Mouse (Mus musculus): Measurements from ENCODE around the gene F7. TPM values are rescaled to one million over a fixed set of nuclear protein-coding genes. Genes with fewer than 3 reads are reported as not detected.

Gene F7
- total and polyA plus RNA-seq, 3 experiments = not detected

DNA sequence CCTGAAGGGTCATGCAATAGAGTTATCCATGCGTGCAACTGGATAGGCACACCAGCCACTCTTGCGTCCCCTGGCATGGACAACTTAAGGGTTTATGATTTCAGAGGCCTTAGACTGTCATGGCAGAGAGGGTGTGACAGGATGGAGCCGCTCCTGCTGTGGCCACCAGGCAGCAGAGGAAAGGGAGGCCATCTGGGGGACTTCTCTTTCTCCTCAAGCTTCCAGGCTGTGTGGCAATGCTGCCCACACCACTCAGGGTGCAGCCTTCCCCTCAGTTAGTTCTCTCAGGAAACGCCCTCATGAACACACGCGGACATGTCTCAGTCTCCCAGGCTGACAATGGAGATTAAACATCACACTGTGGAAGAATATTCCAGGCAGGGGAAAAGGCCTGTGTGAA, 13.2 kb downstream of the F7 start:
- no peaks in the 10 kb centered on the region for H3K4me1 ChIP-seq (ENCODE audit: control insufficient read depth in 1 of 2, insufficient read depth in 2 of 2, low read length in 2 of 2)
- no peak overlapping the region for H3K9ac ChIP-seq (ENCODE audit: control insufficient read depth, low read depth, low read length, poor library complexity, severe bottlenecking)
- H3K27me3 ChIP-seq (ENCODE audit: control insufficient read depth in 1 of 2, insufficient read depth in 2 of 2, low read length in 2 of 2) = no peaks in the 10 kb centered on the region; a peak in 1 of 4 replicates

DNA sequence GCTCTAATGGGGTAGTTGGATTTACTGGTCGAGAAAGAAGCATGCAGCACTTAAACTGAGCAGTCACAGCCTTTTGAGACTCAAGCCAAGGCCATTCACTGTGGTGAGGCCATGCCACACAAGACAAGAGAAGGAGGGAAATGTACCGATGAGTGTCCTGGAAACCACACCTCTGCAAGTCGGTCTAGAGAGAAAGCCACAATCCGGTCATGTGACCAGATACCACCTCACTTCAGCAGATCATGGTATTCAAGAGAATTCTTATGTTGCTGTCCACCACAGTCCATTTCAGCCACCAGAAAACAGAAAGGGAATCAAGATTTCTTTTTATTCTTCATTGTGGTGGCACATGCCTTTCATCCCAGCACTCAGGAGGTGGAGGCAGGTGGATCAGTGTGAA, 15.6 kb downstream of the F7 start:
- Histone ChIP-seq H3K9me3 (replicated peaks; ENCODE audit: insufficient read depth, low read length) (no peaks in the 10 kb centered on the region), H3K27ac (ENCODE audit: control insufficient read depth, low read depth, low read length) (no peak overlapping the region), H3K9ac (ENCODE audit: control insufficient read depth, low read depth, low read length, poor library complexity, severe bottlenecking) (no peak overlapping the region), H3K79me2 (ENCODE audit: control insufficient read depth, insufficient read depth, low read length, poor library complexity) (no peaks in the 10 kb centered on the region), H3K36me3 (ENCODE audit: control insufficient read depth in 1 of 2, insufficient read depth in 2 of 2, low read length in 2 of 2) (no peaks in the 10 kb centered on the region), H3K4me1 (ENCODE audit: control insufficient read depth in 1 of 2, insufficient read depth in 2 of 2, low read length in 2 of 2) (no peaks in the 10 kb centered on the region), H3K27me3 (ENCODE audit: control insufficient read depth in 1 of 2, insufficient read depth in 2 of 2, low read length in 2 of 2) (no peaks in the 10 kb centered on the region; a peak in 2 of 4 replicates), H3K4me3 (ENCODE audit: control insufficient read depth in 1 of 2, insufficient read depth in 1 of 2, low read depth in 2 of 2, low read length in 2 of 2) (no peak overlapping the region)
- TF ChIP-seq MAFK (IDR thresholded peaks at IDR 0.05; ENCODE audit: borderline replicate concordance, low read depth, low read length) (no peak), USF1 (IDR thresholded peaks at IDR 0.05; ENCODE audit: low read depth, low read length) (peak; percentile 67)
- DNase-seq (ENCODE audit: low read depth, low spot score) = no peak

More for the DNA sequence above, 13.2 kb downstream of the F7 start:
- Histone ChIP-seq H3K36me3 (ENCODE audit: control insufficient read depth in 1 of 2, insufficient read depth in 2 of 2, low read length in 2 of 2) (no peaks in the 10 kb centered on the region), H3K4me3 (ENCODE audit: control insufficient read depth in 1 of 2, insufficient read depth in 1 of 2, low read depth in 2 of 2, low read length in 2 of 2) (no peak overlapping the region), H3K9me3 (replicated peaks; ENCODE audit: insufficient read depth, low read length) (no peaks in the 10 kb centered on the region), H3K79me2 (ENCODE audit: control insufficient read depth, insufficient read depth, low read length, poor library complexity) (no peaks in the 10 kb centered on the region), H3K27ac (ENCODE audit: control insufficient read depth, low read depth, low read length) (no peak overlapping the region)
- no peak for TF ChIP-seq ZMIZ1 (IDR thresholded peaks at IDR 0.05; ENCODE audit: low read depth, low read length)
- TF ChIP-seq JUND (IDR thresholded peaks at IDR 0.05; ENCODE audit: low read depth, low read length) = no peak
- TF ChIP-seq POLR2AphosphoS2 (IDR thresholded peaks at IDR 0.05; ENCODE audit: low read length) = no peak
- TF ChIP-seq CHD2 (IDR thresholded peaks at IDR 0.05; ENCODE audit: low read length) = no peak
- TF ChIP-seq BHLHE40 (IDR thresholded peaks at IDR 0.05; ENCODE audit: borderline replicate concordance, low read depth, low read length) = no peak
- no peak for TF ChIP-seq POLR2A (IDR thresholded peaks at IDR 0.05; ENCODE audit: control insufficient read depth in 1 of 2, insufficient read depth in 1 of 2, low read depth in 1 of 2, low read length in 2 of 2, poor library complexity in 1 of 2)
- TF ChIP-seq USF2 (IDR thresholded peaks at IDR 0.05; ENCODE audit: borderline replicate concordance in 1 of 2, insufficient read depth in 1 of 2, low read depth in 1 of 2, low read length in 2 of 2) = no peak
- TF ChIP-seq MAFK (IDR thresholded peaks at IDR 0.05; ENCODE audit: borderline replicate concordance, low read depth, low read length) = no peak
- no peak for TF ChIP-seq GATA1 (IDR thresholded peaks at IDR 0.05; ENCODE audit: low read depth, low read length)
- TF ChIP-seq UBTF (IDR thresholded peaks at IDR 0.05; ENCODE audit: borderline replicate concordance, insufficient read depth, low read depth, low read length) = no peak
- no peak for TF ChIP-seq TBP (IDR thresholded peaks at IDR 0.05; ENCODE audit: low read depth, low read length)
- TF ChIP-seq KAT2A (conservative IDR thresholded peaks at IDR 0.05; ENCODE audit: low read depth, low read length) = no peak
- no peak for TF ChIP-seq NRF1 (IDR thresholded peaks at IDR 0.05; ENCODE audit: insufficient read depth, low read depth, low read length, poor library complexity, severe bottlenecking)
- DNase-seq (ENCODE audit: low read depth, low spot score) = no peak

DNA sequence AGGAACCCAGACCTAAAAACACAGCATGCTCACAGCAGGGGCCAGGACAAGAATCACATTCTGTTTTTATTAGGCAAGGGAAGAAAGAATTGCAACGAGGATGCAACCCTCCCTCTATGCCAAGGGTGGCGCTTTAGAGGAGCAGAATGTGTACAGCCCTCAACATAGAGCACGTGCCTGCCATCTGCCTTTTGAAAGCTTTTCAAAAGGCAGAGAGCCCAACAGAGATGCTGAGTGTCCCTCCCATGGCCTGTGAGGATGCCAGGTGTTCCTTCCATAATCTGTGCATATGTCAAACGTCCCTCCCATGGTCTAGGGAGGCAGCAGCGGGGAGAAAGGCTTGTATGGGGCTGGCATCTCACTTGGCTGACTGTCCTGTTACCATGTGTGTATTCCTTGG, 21.8 kb downstream of the F7 start:
- Histone ChIP-seq H3K27me3 (ENCODE audit: control insufficient read depth in 1 of 2, insufficient read depth in 2 of 2, low read length in 2 of 2) (peaks cover 7 to 19% of the 10 kb centered on the region in 2 experiments), H3K79me2 (ENCODE audit: control insufficient read depth, insufficient read depth, low read length, poor library complexity) (no peaks in the 10 kb centered on the region), H3K4me1 (ENCODE audit: control insufficient read depth in 1 of 2, insufficient read depth in 2 of 2, low read length in 2 of 2) (no peaks in the 10 kb centered on the region), H3K27ac (ENCODE audit: control insufficient read depth, low read depth, low read length) (no peak overlapping the region), H3K9me3 (replicated peaks; ENCODE audit: insufficient read depth, low read length) (no peaks in the 10 kb centered on the region), H3K36me3 (ENCODE audit: control insufficient read depth in 1 of 2, insufficient read depth in 2 of 2, low read length in 2 of 2) (no peaks in the 10 kb centered on the region), H3K4me3 (ENCODE audit: control insufficient read depth in 1 of 2, insufficient read depth in 1 of 2, low read depth in 2 of 2, low read length in 2 of 2) (no peak overlapping the region), H3K9ac (ENCODE audit: control insufficient read depth, low read depth, low read length, poor library complexity, severe bottlenecking) (no peak overlapping the region)
- DNase-seq (ENCODE audit: low read depth, low spot score) = no peak
- TF ChIP-seq SMC3 (IDR thresholded peaks at IDR 0.05; ENCODE audit: low read depth, low read length) (no peak), MAFK (IDR thresholded peaks at IDR 0.05; ENCODE audit: borderline replicate concordance, low read depth, low read length) (no peak), CTCF (IDR thresholded peaks at IDR 0.05 in 2 of 3, conservative IDR thresholded peaks at IDR 0.05 in 1 of 3; ENCODE audit: control insufficient read depth in 1 of 3, insufficient read depth in 1 of 3, low read depth in 2 of 3, low read length in 3 of 3, poor library complexity in 1 of 3, severe bottlenecking in 1 of 3) (no peak), ZMIZ1 (IDR thresholded peaks at IDR 0.05; ENCODE audit: low read depth, low read length) (no peak), MXI1 (IDR thresholded peaks at IDR 0.05; ENCODE audit: low read depth, low read length) (no peak), BHLHE40 (IDR thresholded peaks at IDR 0.05; ENCODE audit: borderline replicate concordance, low read depth, low read length) (no peak), TCF12 (IDR thresholded peaks at IDR 0.05; ENCODE audit: low read depth, low read length) (no peak), MAZ (IDR thresholded peaks at IDR 0.05; ENCODE audit: low read depth, low read length) (no peak), CHD2 (IDR thresholded peaks at IDR 0.05; ENCODE audit: low read length) (no peak), ZC3H11A (IDR thresholded peaks at IDR 0.05; ENCODE audit: low read depth, low read length) (no peak), MAX (IDR thresholded peaks at IDR 0.05; ENCODE audit: low read length) (no peak), RCOR1 (IDR thresholded peaks at IDR 0.05; ENCODE audit: low read depth, low read length) (no peak), NELFE (IDR thresholded peaks at IDR 0.05; ENCODE audit: low read depth, low read length) (no peak), HCFC1 (IDR thresholded peaks at IDR 0.05; ENCODE audit: low read depth, low read length) (no peak), ELF1 (IDR thresholded peaks at IDR 0.05; ENCODE audit: low read depth, low read length) (no peak), USF1 (IDR thresholded peaks at IDR 0.05; ENCODE audit: low read depth, low read length) (no peak), POLR2AphosphoS2 (IDR thresholded peaks at IDR 0.05; ENCODE audit: low read length) (no peak), EP300 (IDR thresholded peaks at IDR 0.05; ENCODE audit: low read depth in 1 of 2, low read length in 2 of 2) (no peak), JUND (IDR thresholded peaks at IDR 0.05; ENCODE audit: low read depth, low read length) (no peak)

Data from MEL (cell line).